Mouse (Mus musculus) erythroblast, embryonic 14.5 days (primary cell): Measurements from ENCODE around the gene Msh3.

Experiments
- GATA1 ChIP-seq: IDR thresholded peaks from 2 replicates; pipeline ENCODE4 v1.6.1; 2012; ENCODE audit warnings: low read length, inconsistent platforms, mixed read lengths
- TAL1 ChIP-seq: IDR thresholded peaks from 3 replicates; pipeline ENCODE4 v1.6.1; 2012; ENCODE audit warnings: low read length, inconsistent platforms, mixed read lengths

DNA sequence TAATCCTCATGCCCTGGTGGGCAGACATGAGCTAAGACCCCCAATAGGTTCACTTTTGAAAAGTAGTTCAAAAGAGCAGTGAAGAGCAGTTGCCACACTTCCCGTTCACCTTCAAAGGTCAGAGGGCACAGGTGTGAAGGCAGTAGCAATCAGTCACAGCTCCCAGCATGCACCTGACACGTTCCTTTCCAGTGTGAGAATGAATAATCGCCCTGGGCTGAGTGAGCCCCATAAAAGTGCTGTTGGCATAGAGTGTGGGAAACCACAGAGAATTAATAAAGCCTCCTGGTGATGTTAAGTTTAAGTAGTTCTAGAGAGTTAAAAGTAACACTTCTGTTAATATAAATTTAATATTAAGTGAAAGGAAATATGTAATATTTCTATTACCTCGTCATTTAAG, 63.2 kb downstream of the Msh3 start:
- TF ChIP-seq TAL1 (no peak), GATA1 (no peak)
